Mouse (Mus musculus) 3134 (cell line): Measurements from ENCODE around the gene Rpl4.
"Not testable (repeated sequence)": the region's sequence is repeated elsewhere in the genome, so short reads cannot be mapped to it uniquely, and the experiment has no call there.

Source experiments
- DNase-seq: peaks from one replicate; pipeline ENCODE4 v3.0.0-alpha.2; 2011; ENCODE audit warnings: low spot score; ENCODE audit not compliant: insufficient read length; ENCODE audit errors: extremely low read depth

Gene Rpl4

DNA sequence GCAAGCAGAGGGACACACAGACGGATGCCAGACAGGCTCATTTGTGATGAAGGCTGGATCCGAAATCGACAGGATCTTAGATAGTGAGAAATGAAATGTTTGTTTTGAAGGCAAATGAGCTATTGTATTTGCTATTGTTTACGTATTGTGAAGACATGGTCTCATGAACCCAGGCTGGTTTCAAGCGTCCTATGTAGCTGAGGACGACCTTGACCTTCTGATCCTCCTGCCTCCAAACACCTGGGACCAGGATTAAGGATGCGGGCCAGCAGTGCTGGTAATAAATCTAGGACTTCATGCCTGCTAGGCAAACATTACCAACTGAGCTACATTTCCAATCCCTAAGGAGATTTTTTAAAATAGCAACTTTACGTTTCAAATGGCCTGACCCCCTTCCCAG lies 24.3 kb downstream of the Rpl4 start:
- DNase-seq, result no peak

DNA sequence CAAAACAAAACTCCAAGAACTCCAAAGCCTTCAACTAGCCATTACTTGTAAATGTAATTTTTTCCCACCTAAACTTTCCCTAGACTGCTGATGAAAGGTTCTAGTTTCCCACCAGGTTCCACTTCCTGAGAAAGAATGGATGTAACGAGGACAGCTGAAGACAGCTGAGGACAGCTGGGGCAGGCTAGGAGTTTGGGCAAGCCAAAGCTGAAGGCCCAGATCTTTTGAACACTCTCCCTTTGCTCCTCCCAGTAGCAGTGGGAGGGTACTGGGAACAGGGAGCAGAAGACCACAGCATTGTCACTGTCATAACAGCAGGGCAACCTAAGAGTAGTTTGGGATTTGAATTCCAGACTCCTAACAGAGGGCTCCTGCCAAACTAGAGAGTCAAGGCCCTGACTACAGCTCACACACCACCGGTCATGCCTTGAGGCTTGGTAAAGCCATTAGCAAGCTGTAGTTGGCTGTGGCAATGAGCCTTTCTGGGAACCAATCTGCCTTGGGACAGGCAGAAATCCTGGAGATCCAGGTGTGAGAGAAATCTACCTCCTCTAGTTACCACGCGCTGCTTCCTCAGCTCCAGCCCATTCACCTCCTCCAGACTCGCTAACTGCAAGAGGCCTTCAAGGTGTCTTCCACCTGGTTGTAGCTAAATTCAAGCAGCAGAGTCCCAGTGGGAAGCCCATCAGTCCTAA lies 25.0 kb downstream of the Rpl4 start:
- DNase-seq, result no peak

DNA sequence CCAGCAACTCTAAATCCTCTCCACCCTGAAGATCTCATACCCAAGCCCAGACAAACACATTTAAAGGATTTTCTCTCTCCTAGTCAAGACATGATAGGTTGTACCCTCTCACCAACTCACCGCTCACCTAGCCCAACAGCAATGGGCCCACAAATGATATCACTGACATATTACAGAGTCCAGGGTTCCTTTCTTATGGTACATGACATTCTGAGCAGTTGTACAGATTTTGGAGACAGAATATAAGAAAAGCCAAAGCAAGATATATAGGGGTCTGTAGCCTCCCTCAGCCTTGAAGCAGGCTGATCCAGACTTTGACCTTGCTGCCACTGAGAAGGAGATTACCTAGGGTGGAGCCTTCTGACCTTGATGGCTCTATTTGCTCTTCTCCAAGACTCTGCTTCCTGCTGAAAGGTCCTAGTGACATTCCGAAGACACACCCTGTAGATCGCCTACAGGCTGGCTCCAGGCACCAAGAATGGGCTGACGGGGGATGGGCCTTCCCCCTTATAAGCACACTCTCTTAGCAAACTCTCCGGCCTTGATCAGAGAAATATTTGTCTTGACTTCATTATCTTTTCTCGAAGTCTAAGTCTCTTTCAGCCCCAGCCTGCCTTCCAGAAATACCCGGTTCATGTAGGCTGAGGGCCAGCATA lies 25.7 kb downstream of the Rpl4 start:
- DNase-seq, result not testable (repeated sequence)

DNA sequence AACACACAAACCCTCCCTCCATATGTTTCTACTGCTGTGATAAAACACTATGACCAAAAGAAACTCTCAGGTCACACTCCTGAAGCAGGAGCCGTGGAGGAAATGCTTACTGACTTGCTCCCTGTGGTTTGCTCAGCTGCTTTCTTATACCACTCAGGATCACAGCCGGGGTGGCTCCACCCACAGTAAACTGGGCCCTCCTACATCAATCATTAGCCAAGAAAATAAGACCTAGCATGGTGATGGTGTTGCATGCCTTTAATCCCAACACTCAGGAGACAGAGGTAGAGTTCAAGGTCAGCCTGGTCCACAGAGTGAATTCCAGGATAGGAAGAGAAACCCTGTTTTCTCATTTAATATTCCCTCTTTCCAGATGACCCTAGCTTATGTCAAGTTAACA lies 26.7 kb downstream of the Rpl4 start:
- DNase-seq, result no peak

DNA sequence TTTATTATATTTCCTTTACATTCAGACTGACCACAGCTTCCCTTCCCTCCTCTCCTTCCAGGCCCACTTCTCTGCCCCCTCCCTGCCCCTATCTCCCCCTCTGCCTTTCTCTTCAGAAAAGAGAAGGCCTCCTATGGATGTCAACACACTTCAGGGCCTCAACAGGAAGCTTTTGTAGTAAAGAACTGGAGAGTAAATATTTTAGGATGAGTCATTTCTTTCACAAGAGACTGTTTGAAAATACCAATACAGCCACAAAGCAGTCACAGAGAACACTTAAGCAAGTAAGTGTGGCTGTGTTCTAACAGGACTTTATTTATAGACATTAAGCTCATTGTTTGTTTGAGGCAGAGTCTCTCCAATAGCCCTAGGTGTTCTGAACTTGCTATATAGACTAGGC lies 29.2 kb downstream of the Rpl4 start:
- DNase-seq, result peak; percentile 65

DNA sequence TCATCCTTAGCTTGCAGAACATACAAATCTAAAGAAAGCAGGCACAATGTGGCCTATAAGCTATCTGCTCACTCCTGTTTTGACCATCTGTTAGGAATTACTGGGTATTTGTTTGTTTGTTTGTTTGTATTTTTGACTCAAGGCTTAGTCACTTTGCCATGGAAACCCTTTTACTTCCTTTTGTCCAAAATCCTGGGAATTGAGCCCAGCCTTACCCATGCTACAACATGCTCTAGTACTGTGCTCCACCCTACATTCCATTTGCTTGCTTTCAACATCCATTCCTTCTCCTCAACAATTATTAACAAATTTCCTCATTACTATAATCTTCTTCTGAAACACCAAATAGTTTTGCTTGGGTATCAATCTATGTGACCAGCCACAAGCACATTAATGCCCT lies 29.7 kb downstream of the Rpl4 start:
- DNase-seq, result no peak

DNA sequence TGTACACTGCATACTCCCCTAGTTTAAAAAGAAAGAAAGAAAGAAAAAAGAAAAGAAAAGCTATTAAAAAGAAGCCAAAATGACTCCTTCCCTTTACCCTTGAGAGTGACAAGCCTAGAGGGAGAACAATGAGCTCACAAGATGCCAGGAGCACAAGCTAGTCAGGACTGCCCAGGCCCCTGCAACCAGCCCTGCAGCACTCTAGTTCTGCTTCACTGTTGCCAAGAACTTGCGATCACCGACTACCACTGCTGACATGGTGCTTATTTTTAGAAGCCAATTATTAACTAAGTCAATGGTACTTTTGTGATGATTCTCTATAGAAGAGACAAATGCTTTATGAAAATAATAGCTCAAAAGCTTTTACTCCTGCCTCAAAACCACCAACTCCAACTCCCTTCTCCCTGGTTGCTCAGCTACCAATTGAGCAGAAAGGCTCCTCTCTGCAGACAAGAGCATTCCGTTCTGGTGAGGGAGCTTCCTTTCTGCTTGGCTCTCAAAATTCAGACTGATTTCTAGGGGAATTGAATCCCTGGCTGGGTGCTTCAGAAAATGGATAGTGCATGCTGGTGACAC lies 34.4 kb downstream of the Rpl4 start:
- no peak for DNase-seq

DNA sequence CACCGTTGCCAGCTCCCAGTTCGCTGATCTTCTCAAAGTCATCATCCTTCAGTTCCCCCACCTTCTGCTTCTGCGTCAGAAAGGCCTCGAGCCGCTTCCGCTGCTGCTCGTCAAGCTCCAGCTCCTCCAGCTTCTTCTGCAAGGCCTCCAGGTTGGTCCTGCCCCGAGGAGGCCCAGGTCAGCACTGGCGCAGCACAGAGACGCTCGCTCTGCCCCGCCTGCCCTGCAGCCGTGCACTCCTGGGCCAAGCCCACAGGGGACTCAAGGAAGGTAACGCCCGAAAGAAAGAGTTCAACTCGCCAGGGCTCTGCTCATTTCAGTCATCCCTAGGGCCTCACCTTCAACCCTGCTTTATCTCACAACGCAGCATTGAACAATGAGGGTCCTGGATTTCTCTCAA lies 41.3 kb downstream of the Rpl4 start:
- DNase-seq, result no peak

DNA sequence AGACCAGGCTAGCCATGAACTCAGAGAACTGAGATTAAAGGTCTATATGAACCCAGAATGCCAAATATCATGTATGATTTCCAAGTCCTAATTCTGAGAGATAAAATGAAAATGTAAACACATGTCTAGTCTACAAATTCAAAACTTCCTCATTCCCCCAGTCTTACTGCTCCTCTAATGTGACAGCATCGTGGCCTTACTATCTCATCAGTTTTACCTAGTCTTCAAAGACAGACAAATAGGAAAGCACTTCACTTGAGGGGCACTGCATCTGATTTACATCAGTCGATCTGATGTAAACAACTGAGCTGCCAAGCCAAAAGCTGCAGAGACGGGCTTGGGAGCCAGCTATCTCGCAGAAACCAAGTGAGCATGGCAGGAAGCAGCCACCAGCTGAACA lies 42.9 kb downstream of the Rpl4 start:
- DNase-seq, result no peak

DNA sequence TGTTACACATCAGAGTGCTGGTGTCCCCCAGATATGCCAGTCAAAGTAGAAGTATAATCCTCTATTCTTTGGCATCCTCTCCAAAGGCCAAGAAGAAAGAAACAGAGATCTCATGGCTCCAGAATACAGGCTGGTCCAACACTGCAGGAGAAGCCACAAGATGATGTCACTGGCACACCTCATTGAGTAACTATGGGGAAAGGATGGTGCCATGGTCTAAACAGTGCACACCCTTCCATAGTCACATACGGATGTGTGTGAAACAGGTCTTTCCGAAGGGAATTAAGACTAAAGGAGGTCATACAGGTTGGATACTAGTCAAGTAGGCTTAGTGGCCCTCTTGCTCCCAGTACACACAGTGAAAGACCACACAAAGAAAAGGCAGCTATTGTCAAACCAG lies 43.5 kb downstream of the Rpl4 start:
- peak; percentile 15 for DNase-seq

DNA sequence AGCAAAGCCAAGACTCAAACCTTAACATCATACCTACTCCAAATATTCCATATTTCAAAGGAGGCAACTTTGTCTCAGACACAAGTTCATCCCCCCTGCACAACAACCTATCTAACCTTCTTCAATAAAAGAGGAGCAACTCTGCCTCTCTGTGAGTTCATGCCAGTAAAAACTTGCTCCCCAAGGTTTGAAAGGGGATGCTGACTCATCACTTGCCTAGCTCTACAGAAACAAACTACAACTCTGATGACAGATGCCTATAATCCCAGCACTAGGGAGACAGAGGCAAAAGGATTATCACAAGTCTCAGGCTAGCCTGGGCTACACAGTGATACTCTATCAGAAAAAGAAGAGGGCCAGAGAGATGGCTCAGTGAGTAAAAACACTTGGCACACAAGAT lies 44.7 kb downstream of the Rpl4 start:
- DNase-seq, result no peak

DNA sequence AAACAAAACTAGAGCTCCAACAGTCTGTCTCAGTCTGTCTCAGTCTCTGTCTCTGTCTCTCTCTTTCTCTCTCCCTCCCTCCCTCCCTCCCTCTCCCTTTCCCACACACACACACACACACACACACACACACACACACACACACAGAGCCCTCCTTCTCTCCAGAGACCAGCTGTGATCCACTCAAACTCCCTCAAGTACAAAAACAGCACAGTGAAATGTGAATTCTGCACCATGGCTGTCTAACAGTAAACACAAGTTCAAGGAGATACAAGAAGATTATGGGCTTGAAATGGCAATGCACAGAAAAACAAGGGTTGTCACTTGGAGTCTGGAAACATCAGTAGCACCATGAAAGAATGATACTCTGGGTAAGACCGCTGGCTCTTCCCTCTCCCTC lies 46.1 kb downstream of the Rpl4 start:
- DNase-seq, result no peak

DNA sequence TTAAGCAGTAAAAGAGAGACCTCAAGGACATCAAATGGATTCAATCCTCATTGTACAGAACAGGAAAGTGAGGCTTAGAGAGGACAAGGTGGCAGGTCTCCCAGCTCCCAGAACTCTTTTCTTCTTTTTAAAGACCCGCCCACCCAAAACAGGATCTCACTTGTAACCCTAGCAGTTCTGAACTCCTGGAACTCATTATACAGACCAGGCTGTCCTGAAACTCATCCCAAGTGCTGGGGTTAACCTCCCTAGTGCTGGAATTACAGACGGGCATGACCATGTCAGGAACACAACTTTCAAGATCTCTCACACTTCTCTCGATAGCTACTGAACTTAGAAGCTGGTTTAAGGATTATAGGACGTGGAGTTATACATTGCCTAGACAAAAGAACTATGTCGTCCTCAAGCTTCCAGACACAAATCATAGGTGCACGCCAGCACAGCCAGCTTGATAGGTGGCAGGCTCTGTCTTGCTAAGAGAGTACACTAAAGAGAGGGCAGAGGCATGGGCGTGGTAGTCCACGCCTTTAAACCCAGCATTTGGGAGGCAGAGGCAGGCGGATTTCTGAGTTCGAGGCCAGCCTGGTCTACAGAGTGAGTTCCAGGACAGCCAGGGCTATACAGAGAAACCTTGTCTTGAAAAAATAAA lies 46.7 kb downstream of the Rpl4 start:
- DNase-seq, result no peak

DNA sequence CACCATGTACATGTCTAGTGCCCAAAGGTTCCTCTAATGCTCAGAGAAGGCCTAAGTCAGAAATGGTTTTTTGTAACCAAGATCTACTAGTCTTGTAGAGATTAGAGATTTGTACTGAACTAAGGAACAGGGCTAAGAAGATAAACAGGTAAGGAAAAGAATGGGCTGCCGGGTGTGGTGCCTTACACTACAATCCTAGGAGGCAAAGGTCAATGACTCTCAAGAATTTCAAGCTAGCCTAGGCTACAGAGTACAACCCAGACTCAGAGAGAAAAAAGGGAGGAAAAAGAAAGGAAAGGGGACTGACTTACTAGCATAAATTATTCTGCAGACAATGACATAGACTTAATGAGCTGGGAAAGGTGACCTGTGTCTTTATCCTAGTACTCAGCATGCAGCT lies 47.4 kb downstream of the Rpl4 start:
- DNase-seq, result no peak

DNA sequence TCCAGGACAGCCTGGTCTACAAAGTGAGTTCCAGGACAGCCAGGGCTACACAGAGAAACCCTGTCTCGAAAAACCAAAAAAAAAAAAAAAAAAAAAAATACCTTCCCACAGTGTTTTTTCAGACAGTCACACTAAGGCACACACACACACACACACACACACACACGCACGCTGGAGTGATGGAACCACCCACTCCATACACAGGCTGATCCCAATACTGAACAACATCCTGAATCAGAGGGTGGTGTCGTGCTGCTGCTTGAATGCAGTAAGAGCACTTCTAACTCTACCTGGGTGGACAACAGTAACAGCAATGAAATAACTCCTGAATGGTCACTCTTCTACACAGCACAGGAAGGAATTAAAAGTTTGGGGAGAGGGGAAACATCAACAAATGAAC lies 48.3 kb downstream of the Rpl4 start:
- DNase-seq, result no peak

DNA sequence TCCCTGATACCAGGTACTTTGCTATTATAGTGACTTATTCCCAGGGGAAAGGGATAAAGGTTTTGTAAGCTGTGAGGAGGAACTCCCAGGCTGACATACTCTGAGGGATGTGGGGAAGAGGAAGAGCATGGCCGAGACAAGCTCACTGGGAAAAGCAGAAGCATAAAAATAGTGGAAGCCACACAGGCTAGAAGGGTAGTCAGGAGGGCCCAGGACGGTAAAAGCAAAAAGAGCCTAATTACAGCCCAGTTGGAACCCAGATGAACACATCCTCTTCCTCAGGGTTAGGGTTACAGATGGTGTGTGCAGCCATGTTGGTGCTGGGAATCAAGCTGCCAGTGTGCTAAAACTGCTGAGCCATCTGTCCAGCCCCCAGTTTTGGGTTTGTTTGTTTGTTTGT lies 48.9 kb downstream of the Rpl4 start:
- DNase-seq, result no peak

DNA sequence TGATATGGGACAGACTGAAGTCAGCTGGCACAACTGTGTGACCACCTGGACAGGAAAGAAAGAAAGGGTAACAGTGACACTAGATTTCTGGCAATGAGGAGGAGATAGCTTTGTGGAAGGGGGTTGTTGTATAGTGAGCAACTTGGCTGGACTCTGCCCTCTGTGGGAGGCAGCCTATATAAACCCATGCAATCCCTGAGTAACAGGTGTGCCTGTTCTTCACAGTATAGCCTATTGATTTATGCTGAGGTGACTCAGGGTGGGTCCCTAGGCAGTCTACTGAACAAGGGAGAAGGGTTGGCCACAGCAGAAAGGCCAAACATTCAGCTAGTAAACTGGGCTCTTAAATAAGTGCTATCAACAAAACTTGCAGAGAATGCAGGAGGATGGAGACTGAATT lies 52.6 kb downstream of the Rpl4 start:
- DNase-seq, result no peak

DNA sequence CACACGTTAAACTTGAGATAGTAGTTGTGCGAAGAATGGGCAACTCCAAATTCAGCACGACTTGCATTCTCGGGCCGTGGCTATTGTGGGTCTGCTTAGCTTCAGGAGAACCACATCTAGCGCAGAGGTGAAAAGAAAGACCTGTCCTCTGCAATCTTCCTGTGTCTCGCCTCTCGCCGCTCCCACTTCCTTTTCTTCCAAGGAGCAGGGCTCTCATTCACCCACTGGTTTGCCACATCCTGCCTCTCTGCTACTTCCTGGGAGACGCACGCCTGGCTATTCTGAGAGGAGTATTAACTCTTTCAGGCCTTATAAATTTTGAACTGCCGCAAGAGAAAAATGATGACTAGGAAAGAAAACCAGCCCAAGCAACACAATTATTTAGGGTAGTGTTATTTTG lies 54.6 kb downstream of the Rpl4 start:
- no peak for DNase-seq
